Mouse (Mus musculus) intestine, embryonic 14.5 days (tissue): ENCODE data around the gene Cdk2ap2. TPM values are rescaled to one million over a fixed set of nuclear protein-coding genes. Genes with fewer than 3 reads are reported as not detected.
"Not testable (repeated sequence)": the region's sequence is repeated elsewhere in the genome, so short reads cannot be mapped to it uniquely, and the experiment has no call there.

Experiments used
- ATAC-seq: fragments of 200-750 bp; cut with Nextera tagmentation; replicated peaks from 2 replicates; pipeline ENCODE4 v1.8.0; 2017; ENCODE audit warnings: low read depth, moderate number of reproducible peaks, moderate TSS enrichment, moderate library complexity; ENCODE audit not compliant: low FRiP score, low TSS enrichment
- DNase-seq: peaks from one replicate; pipeline ENCODE4 v3.0.0-alpha.2; 2018; ENCODE audit warnings: low spot score
- H3K27ac ChIP-seq: fragments of 300-500 bp; sonication (generic); 2 replicates; pipeline ENCODE4 v1.5.1; 2014; ENCODE audit warnings: low read depth, mild to moderate bottlenecking, control low read depth
- H3K27me3 ChIP-seq: fragments of 300-500 bp; sonication (generic); replicated peaks from 2 replicates; pipeline ENCODE4 v1.6.1; 2014; ENCODE audit warnings: low read length, control low read depth; ENCODE audit not compliant: control insufficient read depth, insufficient read depth
- H3K36me3 ChIP-seq: fragments of 300-500 bp; sonication (generic); 2 replicates; pipeline ENCODE4 v1.6.1; 2014; ENCODE audit warnings: low read length, control low read depth; ENCODE audit not compliant: control insufficient read depth, insufficient read depth
- H3K4me1 ChIP-seq: fragments of 300-500 bp; sonication (generic); replicated peaks from 2 replicates; pipeline ENCODE4 v1.6.1; 2014; ENCODE audit warnings: low read length, control low read depth, mixed read lengths; ENCODE audit not compliant: control insufficient read depth, insufficient read depth
- H3K4me2 ChIP-seq: fragments of 300-500 bp; sonication (generic); 2 replicates; pipeline ENCODE4 v1.6.1; 2014; ENCODE audit warnings: low read length
- H3K4me3 ChIP-seq: fragments of 300-500 bp; sonication (generic); 2 replicates; pipeline ENCODE4 v1.5.1; 2014; ENCODE audit warnings: low read depth, low read length, control low read depth, mixed read lengths
- H3K9ac ChIP-seq: fragments of 300-500 bp; sonication (generic); 2 replicates; pipeline ENCODE4 v1.6.1; 2014; ENCODE audit warnings: mild to moderate bottlenecking, low read length
- H3K9me3 ChIP-seq: fragments of 300-500 bp; sonication (generic); 2 replicates; pipeline ENCODE4 v1.6.1; 2016; ENCODE audit warnings: low read length, control low read depth; ENCODE audit not compliant: control insufficient read depth
- WGBS: fragments of 180-500 bp; shearing (Covaris S2); extraction: QIAGEN DNeasy Blood & Tissue Kit; methylation state at CpG from one replicate; pipeline ENCODE4 v1.1.7; 2014; 5-methylcytosine and 5-hydroxymethylcytosine counted together
- polyA plus RNA-seq: library from polyadenylated mRNA; unstranded; fragments of >200 nt; fragmentation: Nextera tagmentation; extraction: Ambion mirVana; gene quantifications from 2 replicates; pipeline ENCODE4 v1.2.1, GENCODE M21; 2014

Cdk2ap2 gene
- polyA plus RNA-seq, 1 experiment from 2014 or later = 103 TPM

- ATAC-seq, H3K9ac ChIP-seq, H3K4me2 ChIP-seq, DNase-seq, H3K27me3 ChIP-seq, H3K9me3 ChIP-seq, H3K4me1 ChIP-seq, H3K27ac ChIP-seq, H3K4me3 ChIP-seq, H3K36me3 ChIP-seq: not testable (repeated sequence)
- WGBS = 80% methylated on average over 2 of the region's 4 CpGs
These were observed 33.6 kb upstream of the Cdk2ap2 start for GRCm38 (mm10) chr19:4063357-4063756.

- WGBS = 21% methylated on average over 4 of the region's 11 CpGs
- H3K36me3 ChIP-seq, H3K27ac ChIP-seq, H3K27me3 ChIP-seq, DNase-seq, H3K4me3 ChIP-seq, H3K4me2 ChIP-seq, H3K9me3 ChIP-seq, H3K9ac ChIP-seq, H3K4me1 ChIP-seq, ATAC-seq: not testable (repeated sequence)
These were observed 32.5 kb upstream of the Cdk2ap2 start for GRCm38 (mm10) chr19:4064501-4064900.

GRCm38 (mm10) chr19:4066280-4066679, 30.7 kb upstream of the Cdk2ap2 start:
- Histone ChIP-seq H3K27me3 (no peaks in the 10 kb centered on the region), H3K4me1 (no peaks in the 10 kb centered on the region), H3K9me3 (no peaks in the 10 kb centered on the region), H3K27ac (no peak overlapping the region), H3K4me2 (no peak overlapping the region), H3K36me3 (no peaks in the 10 kb centered on the region), H3K4me3 (no peak overlapping the region), H3K9ac (no peak overlapping the region)
- ATAC-seq (no peak), DNase-seq (no peak)
- WGBS = 82% methylated on average over 6 of the region's 6 CpGs

- no peak overlapping the region for H3K27ac ChIP-seq
- H3K27me3 ChIP-seq = no peaks in the 10 kb centered on the region
- DNase-seq (no peak), ATAC-seq (no peak)
- no peak overlapping the region for H3K9ac ChIP-seq
- no peak overlapping the region for H3K4me3 ChIP-seq
- H3K4me1 ChIP-seq = no peaks in the 10 kb centered on the region
- no peaks in the 10 kb centered on the region for H3K9me3 ChIP-seq
- H3K4me2 ChIP-seq = no peak overlapping the region
- no peaks in the 10 kb centered on the region for H3K36me3 ChIP-seq
These were observed 30.1 kb upstream of the Cdk2ap2 start for GRCm38 (mm10) chr19:4066877-4067276.

- DNase-seq, ATAC-seq, H3K4me2 ChIP-seq, H3K9me3 ChIP-seq, H3K27ac ChIP-seq, H3K4me1 ChIP-seq, H3K27me3 ChIP-seq, H3K36me3 ChIP-seq, H3K9ac ChIP-seq, H3K4me3 ChIP-seq: not testable (repeated sequence)
- WGBS = 89% methylated on average over 2 of the region's 2 CpGs
These were observed 28.7 kb upstream of the Cdk2ap2 start for GRCm38 (mm10) chr19:4068242-4068641.

- H3K9me3 ChIP-seq = no peaks in the 10 kb centered on the region
- H3K36me3 ChIP-seq = no peaks in the 10 kb centered on the region
- DNase-seq (no peak), ATAC-seq (no peak)
- no peak overlapping the region for H3K27ac ChIP-seq
- no peak overlapping the region for H3K9ac ChIP-seq
- H3K4me1 ChIP-seq = no peaks in the 10 kb centered on the region
- no peaks in the 10 kb centered on the region for H3K27me3 ChIP-seq
- H3K4me2 ChIP-seq = peak overlapping the region; percentile 12; the same call in 1 of the 2 replicates
- no peak overlapping the region for H3K4me3 ChIP-seq
- WGBS = 70% methylated on average over 15 of the region's 15 CpGs
These were observed 28.1 kb upstream of the Cdk2ap2 start for GRCm38 (mm10) chr19:4068717-4069410.

GRCm38 (mm10) chr19:4070311-4070710, 26.7 kb upstream of the Cdk2ap2 start:
- no peak overlapping the region for H3K9ac ChIP-seq

GRCm38 (mm10) chr19:4070756-4071155, 26.2 kb upstream of the Cdk2ap2 start:
- Histone ChIP-seq H3K4me2 (no peak overlapping the region), H3K9ac (no peak overlapping the region), H3K27me3 (no peaks in the 10 kb centered on the region), H3K4me1 (no peaks in the 10 kb centered on the region), H3K27ac (no peak overlapping the region), H3K36me3 (no peaks in the 10 kb centered on the region), H3K4me3 (no peak overlapping the region), H3K9me3 (no peaks in the 10 kb centered on the region)
- DNase-seq = no peak
- no peak for ATAC-seq
- WGBS = 80% methylated on average over 8 of the region's 8 CpGs

More at GRCm38 (mm10) chr19:4070311-4070710, 26.7 kb upstream of the Cdk2ap2 start:
- H3K27me3 ChIP-seq = no peaks in the 10 kb centered on the region
- no peaks in the 10 kb centered on the region for H3K4me1 ChIP-seq
- H3K9me3 ChIP-seq = no peaks in the 10 kb centered on the region
- H3K27ac ChIP-seq = no peak overlapping the region
- WGBS = 60% methylated on average over 15 of the region's 15 CpGs
- no peaks in the 10 kb centered on the region for H3K36me3 ChIP-seq
- H3K4me3 ChIP-seq = no peak overlapping the region
- ATAC-seq (no peak), DNase-seq (no peak)
- H3K4me2 ChIP-seq = no peak overlapping the region

- Histone ChIP-seq H3K9ac (no peak overlapping the region), H3K27me3 (no peaks in the 10 kb centered on the region), H3K4me3 (no peak overlapping the region), H3K9me3 (no peaks in the 10 kb centered on the region), H3K36me3 (no peaks in the 10 kb centered on the region), H3K4me1 (no peaks in the 10 kb centered on the region), H3K4me2 (no peak overlapping the region), H3K27ac (no peak overlapping the region)
- DNase-seq (no peak), ATAC-seq (no peak)
- 88% methylated on average over 6 of the region's 6 CpGs for WGBS
These were observed 25.6 kb upstream of the Cdk2ap2 start for GRCm38 (mm10) chr19:4071406-4071805.
